Mouse (Mus musculus): ENCODE results near the gene Dcaf5. TPM values are rescaled to one million over a fixed set of nuclear protein-coding genes. Genes with fewer than 3 reads are reported as not detected.

Dcaf5 gene
- polyA plus RNA-seq, 2 experiments = 13.9 to 27.8 TPM

GRCm38 (mm10) chr12:80360321-80360720 is 76.1 kb downstream of the Dcaf5 start:
- H3K27ac ChIP-seq (replicated peaks; ENCODE audit: low read depth, low read length) = no peak overlapping the region
- no peaks in the 10 kb centered on the region; the same call in 1 of the 2 replicates for H3K9me3 ChIP-seq (ENCODE audit: control insufficient read depth, low read length)
- peaks cover 22% of the 10 kb centered on the region for H3K36me3 ChIP-seq (ENCODE audit: control insufficient read depth, insufficient read depth, low read length)
- H3K27me3 ChIP-seq (ENCODE audit: control insufficient read depth, insufficient read depth, low read length) = no peaks in the 10 kb centered on the region
- no peak for TF ChIP-seq POLR2A (IDR thresholded peaks at IDR 0.05; ENCODE audit: borderline replicate concordance, extremely low read depth, insufficient read depth, insufficient read length)
- DNase-seq (ENCODE audit: low spot score) (peak; percentile 19), ATAC-seq (ENCODE audit: low FRiP score, low read depth) (no peak)
- no peak overlapping the region for H3K9ac ChIP-seq (ENCODE audit: low read depth, low read length, severe bottlenecking)
- no peak overlapping the region for H3K4me3 ChIP-seq (replicated peaks; ENCODE audit: low read length)
- peaks cover 20% of the 10 kb centered on the region for H3K4me1 ChIP-seq (ENCODE audit: control insufficient read depth, insufficient read depth, low read length)
- 49% methylated on average over 5 of the region's 5 CpGs for WGBS
- H3K4me2 ChIP-seq (replicated peaks; ENCODE audit: low read depth, low read length, severe bottlenecking) = no peak overlapping the region

DNA sequence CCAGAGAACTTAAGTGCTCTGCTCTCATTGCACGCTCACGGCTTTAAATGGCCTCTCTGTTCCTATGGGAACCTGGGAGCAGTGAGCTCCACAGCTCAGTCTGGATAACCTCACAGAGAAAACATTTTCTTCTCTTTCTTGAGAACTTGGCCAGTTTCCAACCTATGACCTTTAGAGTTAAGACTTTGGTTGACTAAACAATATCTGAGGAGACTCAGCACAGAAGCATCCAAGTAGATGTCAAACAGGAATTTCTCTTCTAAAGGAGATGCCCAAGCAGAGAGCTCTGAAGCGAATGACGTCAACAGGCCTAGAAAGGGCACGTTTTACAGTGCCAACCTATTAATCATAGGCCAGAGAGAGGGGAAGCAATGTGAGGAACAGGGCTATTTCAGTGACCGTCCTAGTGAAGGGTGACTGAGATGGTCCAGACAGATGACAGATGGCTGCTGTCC is 91.6 kb downstream of the Dcaf5 start:
- Histone ChIP-seq H3K9me3 (ENCODE audit: control insufficient read depth, low read length) (no peaks in the 10 kb centered on the region), H3K4me2 (replicated peaks; ENCODE audit: low read depth, low read length, severe bottlenecking) (no peak overlapping the region), H3K4me3 (replicated peaks; ENCODE audit: low read length) (no peak overlapping the region), H3K27ac (replicated peaks; ENCODE audit: low read depth, low read length) (no peak overlapping the region), H3K9ac (ENCODE audit: low read depth, low read length, severe bottlenecking) (no peak overlapping the region), H3K36me3 (ENCODE audit: control insufficient read depth, insufficient read depth, low read length) (peaks cover 33% of the 10 kb centered on the region), H3K4me1 (ENCODE audit: control insufficient read depth, insufficient read depth, low read length) (0 out of 2 replicates have a peak, but pooled peaks cover 3% of the 10 kb centered on the region), H3K27me3 (ENCODE audit: control insufficient read depth, insufficient read depth, low read length) (no peaks in the 10 kb centered on the region)
- 66% methylated on average over 6 of the region's 6 CpGs for WGBS
- ATAC-seq (ENCODE audit: low FRiP score, low read depth) (no peak), DNase-seq (ENCODE audit: low spot score) (peak; percentile 61)
- TF ChIP-seq POLR2A (IDR thresholded peaks at IDR 0.05; ENCODE audit: borderline replicate concordance, extremely low read depth, insufficient read depth, insufficient read length) = no peak

- 98% methylated on average over 2 of the region's 2 CpGs for WGBS
- Histone ChIP-seq H3K36me3 (ENCODE audit: control insufficient read depth, insufficient read depth, low read length) (peaks cover 52% of the 10 kb centered on the region), H3K4me2 (replicated peaks; ENCODE audit: low read depth, low read length, severe bottlenecking) (no peak overlapping the region), H3K4me1 (ENCODE audit: control insufficient read depth, insufficient read depth, low read length) (0 out of 2 replicates have a peak, but pooled peaks cover 3% of the 10 kb centered on the region), H3K27ac (replicated peaks; ENCODE audit: low read depth, low read length) (no peak overlapping the region), H3K4me3 (replicated peaks; ENCODE audit: low read length) (no peak overlapping the region), H3K9me3 (ENCODE audit: control insufficient read depth, low read length) (no peaks in the 10 kb centered on the region), H3K27me3 (ENCODE audit: control insufficient read depth, insufficient read depth, low read length) (no peaks in the 10 kb centered on the region), H3K9ac (ENCODE audit: low read depth, low read length, severe bottlenecking) (no peak overlapping the region)
- no peak for DNase-seq (ENCODE audit: low spot score)
- no peak for ATAC-seq (ENCODE audit: low FRiP score, low read depth)
- no peak for TF ChIP-seq POLR2A (IDR thresholded peaks at IDR 0.05; ENCODE audit: borderline replicate concordance, extremely low read depth, insufficient read depth, insufficient read length)
These were observed 95.5 kb downstream of the Dcaf5 start for GRCm38 (mm10) chr12:80340936-80341335.

GRCm38 (mm10) chr12:80334162-80334561 is 102.2 kb downstream of the Dcaf5 start:
- ATAC-seq (ENCODE audit: low FRiP score, low read depth) (no peak), DNase-seq (ENCODE audit: low spot score) (no peak)
- Histone ChIP-seq H3K36me3 (ENCODE audit: control insufficient read depth, insufficient read depth, low read length) (peaks cover 38% of the 10 kb centered on the region), H3K9me3 (ENCODE audit: control insufficient read depth, low read length) (no peaks in the 10 kb centered on the region), H3K27ac (replicated peaks; ENCODE audit: low read depth, low read length) (no peak overlapping the region), H3K27me3 (ENCODE audit: control insufficient read depth, insufficient read depth, low read length) (no peaks in the 10 kb centered on the region), H3K9ac (ENCODE audit: low read depth, low read length, severe bottlenecking) (no peak overlapping the region), H3K4me2 (replicated peaks; ENCODE audit: low read depth, low read length, severe bottlenecking) (no peak overlapping the region), H3K4me1 (ENCODE audit: control insufficient read depth, insufficient read depth, low read length) (0 out of 2 replicates have a peak, but pooled peaks cover 5% of the 10 kb centered on the region), H3K4me3 (replicated peaks; ENCODE audit: low read length) (no peak overlapping the region)
- no peak for TF ChIP-seq POLR2A (IDR thresholded peaks at IDR 0.05; ENCODE audit: borderline replicate concordance, extremely low read depth, insufficient read depth, insufficient read length)
- 75% methylated on average over 4 of the region's 4 CpGs for WGBS

- no peak for TF ChIP-seq POLR2A (IDR thresholded peaks at IDR 0.05; ENCODE audit: borderline replicate concordance, extremely low read depth, insufficient read depth, insufficient read length)
- no peak overlapping the region for H3K27ac ChIP-seq (replicated peaks; ENCODE audit: low read depth, low read length)
- no peak overlapping the region for H3K4me2 ChIP-seq (replicated peaks; ENCODE audit: low read depth, low read length, severe bottlenecking)
- H3K9me3 ChIP-seq (ENCODE audit: control insufficient read depth, low read length) = no peaks in the 10 kb centered on the region
- peaks cover 13% of the 10 kb centered on the region for H3K36me3 ChIP-seq (ENCODE audit: control insufficient read depth, insufficient read depth, low read length)
- DNase-seq (ENCODE audit: low spot score) (no peak), ATAC-seq (ENCODE audit: low FRiP score, low read depth) (no peak)
- no peaks in the 10 kb centered on the region for H3K27me3 ChIP-seq (ENCODE audit: control insufficient read depth, insufficient read depth, low read length)
- H3K4me1 ChIP-seq (ENCODE audit: control insufficient read depth, insufficient read depth, low read length) = 0 out of 2 replicates have a peak, but pooled peaks cover 5% of the 10 kb centered on the region
- H3K9ac ChIP-seq (ENCODE audit: low read depth, low read length, severe bottlenecking) = no peak overlapping the region
- 23% methylated on average over 2 of the region's 2 CpGs for WGBS
- no peak overlapping the region for H3K4me3 ChIP-seq (replicated peaks; ENCODE audit: low read length)
These were observed 104.8 kb downstream of the Dcaf5 start for GRCm38 (mm10) chr12:80331634-80332033.
